Mouse (Mus musculus): Measurements from ENCODE around the gene Glis3. TPM values are rescaled to one million over a fixed set of nuclear protein-coding genes. Genes with fewer than 3 reads are reported as not detected.

Gene Glis3
- polyA plus RNA-seq, 1 experiment, result 0.02 TPM

GRCm38 (mm10) chr19:28367274-28367673 is 312.6 kb downstream of the Glis3 start:
- no peak for TF ChIP-seq TAL1 (IDR thresholded peaks at IDR 0.05; ENCODE audit: low read length)
- no peak for TF ChIP-seq GATA1 (IDR thresholded peaks at IDR 0.05; ENCODE audit: low read length)

GRCm38 (mm10) chr19:28366766-28367165 is 313.1 kb downstream of the Glis3 start:
- no peak for TF ChIP-seq TAL1 (IDR thresholded peaks at IDR 0.05; ENCODE audit: low read length)
- no peak for TF ChIP-seq GATA1 (IDR thresholded peaks at IDR 0.05; ENCODE audit: low read length)
- H3K36me3 ChIP-seq (ENCODE audit: control insufficient read depth), result no peaks in the 10 kb centered on the region
- no peaks in the 10 kb centered on the region for H3K27me3 ChIP-seq (ENCODE audit: control insufficient read depth)
- no peak overlapping the region for H3K4me3 ChIP-seq (replicated peaks)
- H3K9me3 ChIP-seq (ENCODE audit: control insufficient read depth, low read length), result no peaks in the 10 kb centered on the region
- H3K4me1 ChIP-seq (ENCODE audit: control insufficient read depth), result no peaks in the 10 kb centered on the region

More at GRCm38 (mm10) chr19:28367274-28367673, 312.6 kb downstream of the Glis3 start:
- no peaks in the 10 kb centered on the region for H3K36me3 ChIP-seq (ENCODE audit: control insufficient read depth)
- H3K4me1 ChIP-seq (ENCODE audit: control insufficient read depth), result no peaks in the 10 kb centered on the region
- H3K27me3 ChIP-seq (ENCODE audit: control insufficient read depth), result no peaks in the 10 kb centered on the region
- no peaks in the 10 kb centered on the region for H3K9me3 ChIP-seq (ENCODE audit: control insufficient read depth, low read length)
- H3K4me3 ChIP-seq (replicated peaks), result no peak overlapping the region

GRCm38 (mm10) chr19:28365897-28366296 is 314.0 kb downstream of the Glis3 start:
- Histone ChIP-seq H3K9me3 (ENCODE audit: control insufficient read depth, low read length) (no peaks in the 10 kb centered on the region), H3K4me1 (ENCODE audit: control insufficient read depth) (no peaks in the 10 kb centered on the region), H3K36me3 (ENCODE audit: control insufficient read depth) (no peaks in the 10 kb centered on the region), H3K27me3 (ENCODE audit: control insufficient read depth) (no peaks in the 10 kb centered on the region), H3K4me3 (replicated peaks) (no peak overlapping the region)
- TF ChIP-seq TAL1 (IDR thresholded peaks at IDR 0.05; ENCODE audit: low read length) (no peak), GATA1 (IDR thresholded peaks at IDR 0.05; ENCODE audit: low read length) (no peak)

GRCm38 (mm10) chr19:28360884-28361283 is 319.0 kb downstream of the Glis3 start:
- Histone ChIP-seq H3K4me3 (replicated peaks) (no peak overlapping the region), H3K36me3 (ENCODE audit: control insufficient read depth) (no peaks in the 10 kb centered on the region), H3K9me3 (ENCODE audit: control insufficient read depth, low read length) (no peaks in the 10 kb centered on the region), H3K27me3 (ENCODE audit: control insufficient read depth) (no peaks in the 10 kb centered on the region), H3K4me1 (ENCODE audit: control insufficient read depth) (no peaks in the 10 kb centered on the region)
- TF ChIP-seq TAL1 (IDR thresholded peaks at IDR 0.05; ENCODE audit: low read length) (no peak), GATA1 (IDR thresholded peaks at IDR 0.05; ENCODE audit: low read length) (no peak)

DNA sequence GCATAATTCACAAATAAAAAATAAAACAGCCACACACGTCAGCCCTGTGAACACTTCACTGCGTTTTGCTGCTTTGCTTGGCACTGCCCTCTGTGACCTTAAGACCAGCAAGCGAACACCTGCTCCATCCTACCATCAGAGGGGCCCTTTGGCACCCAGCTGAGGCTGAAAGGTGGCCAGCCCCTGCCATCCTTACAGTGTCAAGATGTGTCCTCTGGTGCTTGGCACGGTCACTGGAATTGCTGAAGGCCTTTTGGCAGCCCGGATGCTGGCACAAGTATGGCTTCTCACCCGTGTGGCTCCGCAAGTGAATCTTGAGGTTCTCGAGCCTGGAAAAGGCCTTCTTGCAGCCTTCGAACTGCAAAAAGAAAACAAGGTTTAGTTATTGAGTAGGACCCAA is 322.3 kb downstream of the Glis3 start:
- no peaks in the 10 kb centered on the region for H3K9me3 ChIP-seq (ENCODE audit: control insufficient read depth, low read length)
- H3K27me3 ChIP-seq (ENCODE audit: control insufficient read depth), result no peaks in the 10 kb centered on the region
- no peak overlapping the region for H3K4me3 ChIP-seq (replicated peaks)
- TF ChIP-seq TAL1 (IDR thresholded peaks at IDR 0.05; ENCODE audit: low read length) (no peak), GATA1 (IDR thresholded peaks at IDR 0.05; ENCODE audit: low read length) (no peak)
- H3K4me1 ChIP-seq (ENCODE audit: control insufficient read depth), result no peaks in the 10 kb centered on the region
- H3K36me3 ChIP-seq (ENCODE audit: control insufficient read depth), result no peaks in the 10 kb centered on the region

DNA sequence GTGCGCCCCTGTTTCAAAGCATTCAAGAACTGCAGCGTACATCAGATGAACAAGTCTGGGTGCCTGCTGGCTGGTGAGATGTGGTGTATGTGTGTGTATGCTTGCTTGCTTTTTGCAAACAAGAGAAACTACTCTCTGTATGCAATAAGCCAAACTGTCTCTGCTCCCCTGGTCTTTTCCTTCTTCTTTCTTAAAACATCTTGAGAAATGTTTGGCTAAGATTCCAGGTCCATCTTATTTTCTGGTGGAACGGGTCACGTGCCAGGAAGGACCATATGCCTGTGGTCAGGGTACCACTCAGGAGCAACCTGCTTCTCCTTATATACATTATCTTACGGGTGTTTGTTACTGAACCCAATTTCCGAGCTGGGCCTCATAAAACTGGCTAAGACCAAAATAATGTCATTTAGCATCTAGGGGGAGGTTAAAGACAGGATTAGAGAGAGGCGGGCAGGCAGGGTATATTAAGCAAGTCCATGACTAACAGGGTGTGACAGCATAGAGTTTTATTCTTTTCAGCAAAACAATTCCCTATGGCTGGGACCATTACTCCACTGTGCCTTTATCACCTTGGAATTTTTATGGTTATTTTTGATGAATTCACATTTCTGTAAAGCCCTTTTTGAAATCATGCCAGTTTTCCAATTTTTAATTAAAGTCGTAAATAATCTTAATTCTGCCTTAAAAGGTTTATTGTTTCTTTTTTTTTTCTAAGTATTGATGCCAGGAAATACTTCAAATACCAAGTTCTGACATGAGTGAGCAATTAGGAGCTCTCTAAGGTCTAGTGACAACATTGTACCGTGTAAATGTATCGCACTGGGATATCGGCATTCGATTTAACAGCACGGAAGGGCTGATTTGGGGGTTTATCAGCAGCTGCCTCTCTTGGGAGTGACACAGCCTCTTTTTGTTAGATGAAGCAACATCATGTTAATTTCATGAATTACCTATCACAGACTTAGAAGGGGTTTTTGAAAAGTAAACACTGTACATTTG is 328.5 kb downstream of the Glis3 start:
- Histone ChIP-seq H3K9me3 (ENCODE audit: control insufficient read depth, low read length) (0 out of 2 replicates have a peak, but pooled peaks cover under 1% of the 10 kb centered on the region), H3K4me3 (replicated peaks) (no peak overlapping the region), H3K27me3 (ENCODE audit: control insufficient read depth) (no peaks in the 10 kb centered on the region), H3K36me3 (ENCODE audit: control insufficient read depth) (no peaks in the 10 kb centered on the region), H3K4me1 (ENCODE audit: control insufficient read depth) (no peaks in the 10 kb centered on the region)
- TF ChIP-seq GATA1 (IDR thresholded peaks at IDR 0.05; ENCODE audit: low read length), result no peak
- no peak for TF ChIP-seq TAL1 (IDR thresholded peaks at IDR 0.05; ENCODE audit: low read length)

- TF ChIP-seq TAL1 (IDR thresholded peaks at IDR 0.05; ENCODE audit: low read length) (no peak), GATA1 (IDR thresholded peaks at IDR 0.05; ENCODE audit: low read length) (no peak)
- H3K9me3 ChIP-seq (ENCODE audit: control insufficient read depth, low read length), result 0 out of 2 replicates have a peak, but pooled peaks cover 2% of the 10 kb centered on the region
- H3K27me3 ChIP-seq (ENCODE audit: control insufficient read depth), result no peaks in the 10 kb centered on the region
- H3K36me3 ChIP-seq (ENCODE audit: control insufficient read depth), result no peaks in the 10 kb centered on the region
- no peaks in the 10 kb centered on the region for H3K4me1 ChIP-seq (ENCODE audit: control insufficient read depth)
- H3K4me3 ChIP-seq (replicated peaks), result no peak overlapping the region
Observed at GRCm38 (mm10) chr19:28347080-28347825, 332.6 kb downstream of the Glis3 start.

GRCm38 (mm10) chr19:28343640-28344039 is 336.2 kb downstream of the Glis3 start:
- Histone ChIP-seq H3K36me3 (ENCODE audit: control insufficient read depth) (no peaks in the 10 kb centered on the region), H3K4me1 (ENCODE audit: control insufficient read depth) (no peaks in the 10 kb centered on the region), H3K4me3 (replicated peaks) (no peak overlapping the region), H3K9me3 (ENCODE audit: control insufficient read depth, low read length) (0 out of 2 replicates have a peak, but pooled peaks cover 2% of the 10 kb centered on the region), H3K27me3 (ENCODE audit: control insufficient read depth) (no peaks in the 10 kb centered on the region)
- TF ChIP-seq GATA1 (IDR thresholded peaks at IDR 0.05; ENCODE audit: low read length) (no peak), TAL1 (IDR thresholded peaks at IDR 0.05; ENCODE audit: low read length) (no peak)

GRCm38 (mm10) chr19:28337574-28337973 is 342.3 kb downstream of the Glis3 start:
- Histone ChIP-seq H3K36me3 (ENCODE audit: control insufficient read depth) (no peaks in the 10 kb centered on the region), H3K9me3 (ENCODE audit: control insufficient read depth, low read length) (no peaks in the 10 kb centered on the region), H3K4me1 (ENCODE audit: control insufficient read depth) (no peaks in the 10 kb centered on the region), H3K4me3 (replicated peaks) (no peak overlapping the region), H3K27me3 (ENCODE audit: control insufficient read depth) (no peaks in the 10 kb centered on the region)
- TF ChIP-seq TAL1 (IDR thresholded peaks at IDR 0.05; ENCODE audit: low read length) (no peak), GATA1 (IDR thresholded peaks at IDR 0.05; ENCODE audit: low read length) (no peak)
